Mouse (Mus musculus) kidney, adult 2 months (tissue): ENCODE results near the gene Tuba4a.

Source experiments
- CTCF ChIP-seq: fragments of 200-500 bp; conservative IDR thresholded peaks from 2 replicates; pipeline ENCODE4 v1.5.1; 2011; ENCODE audit warnings: low read depth, mild to moderate bottlenecking, control low read depth, low read length, moderate library complexity, mixed read lengths; ENCODE audit not compliant: insufficient read depth, insufficient read length
- POLR2A ChIP-seq: fragments of 200-500 bp; IDR thresholded peaks from one replicate; pipeline ENCODE4 v1.6.1; 2011; ENCODE audit warnings: low read depth, low read length, control low read depth

GRCm38 (mm10) chr1:75230335-75230994 is 10.8 kb upstream of the Tuba4a start:
- TF ChIP-seq CTCF: no peak
- no peak for TF ChIP-seq POLR2A
